Mouse (Mus musculus) liver, embryonic 14.5 days (tissue): ENCODE measurements around the gene Mrps7. TPM values are rescaled to one million over a fixed set of nuclear protein-coding genes. Genes with fewer than 3 reads are reported as not detected.

Experiments used
- ATAC-seq: fragments of 200-750 bp; cut with Nextera tagmentation; 2 replicates; pipeline ENCODE4 v1.8.0; 2017; ENCODE audit warnings: moderate number of reproducible peaks, mild to moderate bottlenecking, moderate library complexity; ENCODE audit not compliant: insufficient read depth
- DNase-seq, 3 experiments: peaks; one replicate each; pipeline ENCODE4 v3.0.0-alpha.2; 2012 to 2013; ENCODE audit warnings: low read depth in 3 of 3, low spot score in 3 of 3
- H3K27ac ChIP-seq: fragments of 300-500 bp; sonication (generic); 2 replicates; pipeline ENCODE4 v1.5.1; 2014; ENCODE audit warnings: moderate library complexity, mild to moderate bottlenecking, control low read depth, inconsistent platforms
- H3K27me3 ChIP-seq: fragments of 300-500 bp; sonication (generic); 2 replicates; pipeline ENCODE4 v1.6.1; 2014; ENCODE audit warnings: mild to moderate bottlenecking, low read length, moderate library complexity; ENCODE audit not compliant: control insufficient read depth, insufficient read depth
- H3K36me3 ChIP-seq: fragments of 300-500 bp; sonication (generic); replicated peaks from 2 replicates; pipeline ENCODE4 v1.6.1; 2014; ENCODE audit warnings: low read depth; ENCODE audit not compliant: control insufficient read depth, insufficient read depth
- H3K4me1 ChIP-seq, 2 experiments: fragments of 200-500 bp in 1 of 2; fragments of 300-500 bp in 1 of 2; sonication (generic) in 1 of 2; replicated peaks; 2 replicates each; pipeline ENCODE4 v1.6.1; 2012 to 2014; ENCODE audit warnings: antibody characterized with exemption in 1 of 2, inconsistent platforms in 1 of 2, low read length in 1 of 2; ENCODE audit not compliant: control insufficient read depth in 2 of 2, insufficient read depth in 2 of 2
- H3K4me2 ChIP-seq: fragments of 300-500 bp; sonication (generic); 2 replicates; pipeline ENCODE4 v1.6.1; 2014; ENCODE audit warnings: low read depth, mild to moderate bottlenecking, control low read depth, moderate library complexity
- H3K4me3 ChIP-seq, 2 experiments: fragments of 200-500 bp in 1 of 2; fragments of 300-500 bp in 1 of 2; sonication (generic) in 1 of 2; 2 replicates each; pipeline ENCODE4 v1.5.1; 2012 to 2014; ENCODE audit warnings: low read depth in 2 of 2, low read length in 2 of 2, mild to moderate bottlenecking in 2 of 2, control low read depth in 1 of 2, inconsistent platforms in 1 of 2, moderate library complexity in 1 of 2; ENCODE audit not compliant: insufficient read depth in 1 of 2
- H3K9ac ChIP-seq: fragments of 300-500 bp; sonication (generic); replicated peaks from 2 replicates; pipeline ENCODE4 v1.6.1; 2014; ENCODE audit warnings: mild to moderate bottlenecking, control low read depth, moderate library complexity
- H3K9me3 ChIP-seq: fragments of 300-500 bp; sonication (generic); 2 replicates; pipeline ENCODE4 v1.6.1; 2016; ENCODE audit warnings: low read length, mixed read lengths; ENCODE audit not compliant: control insufficient read depth
- CTCF ChIP-seq: IDR thresholded peaks from 2 replicates; pipeline ENCODE4 v1.5.1; 2016; ENCODE audit warnings: antibody characterized with exemption, low read depth, control low read depth
- EP300 ChIP-seq: IDR thresholded peaks from 2 replicates; pipeline ENCODE4 v1.6.1; 2016; ENCODE audit warnings: antibody characterized with exemption, low read depth
- WGBS: fragments of 180-500 bp; shearing (Covaris S2); extraction: QIAGEN DNeasy Blood & Tissue Kit; methylation state at CpG from one replicate; pipeline ENCODE4 v1.1.7; 2014; ENCODE audit not compliant: insufficient replicate concordance; 5-methylcytosine and 5-hydroxymethylcytosine counted together
- polyA plus RNA-seq, 2 experiments: library from polyadenylated mRNA; depleted of rRNA in 1 of 2; stranded (reverse) in 1 of 2; unstranded in 1 of 2; fragments of >200 nt; fragmentation: Nextera tagmentation in 1 of 2; extraction: Ambion mirVana in 1 of 2; gene quantifications; 2 replicates each; pipeline versions ENCODE4 v1.2.1 to v1.2.3; 2012 to 2014

The Mrps7 gene
- polyA plus RNA-seq, 2 experiments = 24.1 to 52.6 TPM

- H3K9me3 ChIP-seq = no peaks in the 10 kb centered on the region
- H3K27me3 ChIP-seq = no peaks in the 10 kb centered on the region
- H3K4me2 ChIP-seq = peak within 1 kb of the TSS; percentile 94
- ATAC-seq (peak; percentile 100), DNase-seq (peak; percentile 100)
- peaks cover 0 to 14% of the 10 kb centered on the region in 2 experiments; a peak in 3 of 4 replicates for H3K4me1 ChIP-seq
- no peak for TF ChIP-seq EP300
- no peak for TF ChIP-seq CTCF
- H3K27ac ChIP-seq = peak within 1 kb of the TSS; percentile 66
- H3K4me3 ChIP-seq = peak within 1 kb of the TSS; percentile 85 to 97
- under 1% methylated on average over 47 of the region's 47 CpGs for WGBS
- no peaks in the 10 kb centered on the region; the same call in 1 of the 2 replicates for H3K36me3 ChIP-seq
- peak within 1 kb of the TSS; percentile 82 for H3K9ac ChIP-seq
Observed at GRCm38 (mm10) chr11:115627705-115628464, 24.2 kb downstream of the Mrps7 start, which contains the start of gene Slc25a19. Gene Slc25a19, minus strand, starts transcription at chr11:115628295.

GRCm38 (mm10) chr11:115628465-115629101 lies 24.9 kb downstream of the Mrps7 start:
- Histone ChIP-seq H3K4me3 (peak overlapping the region; percentile 43 to 85), H3K36me3 (no peaks in the 10 kb centered on the region), H3K27me3 (no peaks in the 10 kb centered on the region), H3K9me3 (no peaks in the 10 kb centered on the region), H3K27ac (peak overlapping the region; percentile 16; the same call in 1 of the 2 replicates), H3K4me1 (peaks cover 0 to 14% of the 10 kb centered on the region in 2 experiments; a peak in 3 of 4 replicates), H3K4me2 (peak overlapping the region; percentile 65), H3K9ac (peak overlapping the region; percentile 36)
- TF ChIP-seq CTCF (no peak), EP300 (no peak)
- DNase-seq = no peak
- ATAC-seq = peak; percentile 7; the same call in 1 of the 2 replicates
- 41% methylated on average over 13 of the region's 13 CpGs for WGBS

- Histone ChIP-seq H3K9me3 (no peaks in the 10 kb centered on the region), H3K4me3 (no peak overlapping the region), H3K4me1 (peaks cover 0 to 14% of the 10 kb centered on the region in 2 experiments; a peak in 3 of 4 replicates), H3K27ac (no peak overlapping the region), H3K4me2 (no peak overlapping the region), H3K36me3 (no peaks in the 10 kb centered on the region), H3K27me3 (no peaks in the 10 kb centered on the region), H3K9ac (no peak overlapping the region)
- WGBS = 73% methylated on average over 13 of the region's 13 CpGs
- DNase-seq (no peak), ATAC-seq (no peak)
- no peak for TF ChIP-seq CTCF
- no peak for TF ChIP-seq EP300
Observed at GRCm38 (mm10) chr11:115629734-115630531, 26.2 kb downstream of the Mrps7 start.

GRCm38 (mm10) chr11:115630532-115631504 lies 27.1 kb downstream of the Mrps7 start:
- no peak overlapping the region for H3K4me3 ChIP-seq
- H3K4me2 ChIP-seq = peak overlapping the region; percentile 7
- no peak overlapping the region for H3K27ac ChIP-seq

More at GRCm38 (mm10) chr11:115630532-115631504, 27.1 kb downstream of the Mrps7 start:
- Histone ChIP-seq H3K9me3 (no peaks in the 10 kb centered on the region), H3K27me3 (no peaks in the 10 kb centered on the region), H3K36me3 (no peaks in the 10 kb centered on the region), H3K4me1 (peaks cover 0 to 14% of the 10 kb centered on the region in 2 experiments; a peak in 3 of 4 replicates), H3K9ac (no peak overlapping the region)
- DNase-seq (peak in 1 of 3 experiments; percentile 59), ATAC-seq (no peak)
- TF ChIP-seq EP300 (no peak), CTCF (no peak)
- 39% methylated on average over 16 of the region's 16 CpGs for WGBS
